Mouse (Mus musculus): ENCODE measurements around the gene Shroom1. TPM values are rescaled to one million over a fixed set of nuclear protein-coding genes. Genes with fewer than 3 reads are reported as not detected.

The Shroom1 gene
- polyA plus RNA-seq, 1 experiment from 2014 or later, result 1.5 TPM

GRCm38 (mm10) chr11:53516775-53517627 lies 60.0 kb downstream of the Shroom1 start:
- Histone ChIP-seq H3K4me1 (replicated peaks) (peaks cover 57% of the 10 kb centered on the region), H3K27me3 (0 out of 2 replicates have a peak, but pooled peaks cover 4% of the 10 kb centered on the region), H3K4me3 (replicated peaks) (no peak overlapping the region), H3K9ac (peak overlapping the region; percentile 18; the same call in 1 of the 2 replicates), H3K4me2 (peak overlapping the region; percentile 10), H3K36me3 (no peaks in the 10 kb centered on the region), H3K27ac (peak overlapping the region; percentile 96), H3K9me3 (replicated peaks) (no peaks in the 10 kb centered on the region)
- DNase-seq, result peak; percentile 43
- 24% methylated on average over 8 of the region's 8 CpGs for WGBS (ENCODE audit: insufficient replicate concordance)
- ATAC-seq (ENCODE audit: low read depth), result no peak

Small RNA genes within 50 kb of the gene (microRNA-seq; reads per million reads assigned to microRNA genes)
- gene Mir6920, result not detected

Other genes with a start within 250 kb of the Shroom1 start
- 67.8 and 84.7 TPM in 2 replicates for gene Hspa4, start 156.7 kb upstream of the Shroom1 start, polyA plus RNA-seq (2015; fragmentation: Nextera tagmentation; extraction: Ambion mirVana)
- gene Zcchc10, start 132.5 kb upstream of the Shroom1 start, polyA plus RNA-seq (2015; fragmentation: Nextera tagmentation; extraction: Ambion mirVana), result 15.1 and 18.9 TPM in 2 replicates
- 6.5 and 9.4 TPM in 2 replicates for gene Aff4, start 106.4 kb upstream of the Shroom1 start, polyA plus RNA-seq (2015; fragmentation: Nextera tagmentation; extraction: Ambion mirVana)
- gene Leap2, start 34.0 kb upstream of the Shroom1 start, polyA plus RNA-seq (2015; fragmentation: Nextera tagmentation; extraction: Ambion mirVana), result 11.3 and 13.8 TPM in 2 replicates
- 611 and 667 TPM in 2 replicates for gene Uqcrq, start 26.4 kb upstream of the Shroom1 start, polyA plus RNA-seq (2015; fragmentation: Nextera tagmentation; extraction: Ambion mirVana)
- gene Gdf9, start 26.2 kb upstream of the Shroom1 start, polyA plus RNA-seq (2015; fragmentation: Nextera tagmentation; extraction: Ambion mirVana), result 0.12 and 0.28 TPM in 2 replicates
- 0.07 TPM in 2 replicates for gene Gm10447, start 95 bp upstream of the Shroom1 start, polyA plus RNA-seq (2015; fragmentation: Nextera tagmentation; extraction: Ambion mirVana)
- gene Gm9837, start 13.3 kb downstream of the Shroom1 start, polyA plus RNA-seq (2015; fragmentation: Nextera tagmentation; extraction: Ambion mirVana), result not detected in 2 replicates
- 0.53 and 0.59 TPM in 2 replicates for gene Gm9945, start 23.0 kb downstream of the Shroom1 start, polyA plus RNA-seq (2015; fragmentation: Nextera tagmentation; extraction: Ambion mirVana)
- gene Sowaha, start 23.1 kb downstream of the Shroom1 start, polyA plus RNA-seq (2015; fragmentation: Nextera tagmentation; extraction: Ambion mirVana), result 11.0 and 13.2 TPM in 2 replicates
- gene Sept8, start 62.1 kb downstream of the Shroom1 start, polyA plus RNA-seq (2015; fragmentation: Nextera tagmentation; extraction: Ambion mirVana), result 21.9 and 26.6 TPM in 2 replicates
- gene Kif3a, start 110.2 kb downstream of the Shroom1 start, polyA plus RNA-seq (2015; fragmentation: Nextera tagmentation; extraction: Ambion mirVana), result 13.3 and 13.8 TPM in 2 replicates
- gene Il4, start 161.5 kb downstream of the Shroom1 start, polyA plus RNA-seq (2015; fragmentation: Nextera tagmentation; extraction: Ambion mirVana), result 0.60 and 0.82 TPM in 2 replicates
- not detected in 2 replicates for gene Il13, start 177.5 kb downstream of the Shroom1 start, polyA plus RNA-seq (2015; fragmentation: Nextera tagmentation; extraction: Ambion mirVana)

Data from liver, embryonic 13.5 days (tissue).